Mouse (Mus musculus): ENCODE measurements at regions not wholly inside any gene's neighbourhood (a gene's known extent, or its start where the extent isn't known, plus 50 kb on each side); places are given as distances from the start of the nearest gene placed in this dataset.
"Not testable (repeated sequence)": the region's sequence is repeated elsewhere in the genome, so short reads cannot be mapped to it uniquely, and the experiment has no call there.

GRCm38 (mm10) chr3:96374343-96374624 is 77.8 kb downstream of the BC107364 start:
- not testable (repeated sequence) for TF ChIP-seq GATA1, TAL1 (IDR thresholded peaks at IDR 0.05; ENCODE audit: low read length)

Data from erythroblast, embryonic 14.5 days (primary cell).